Mouse (Mus musculus): ENCODE results near the gene Polr2h.

The Polr2h gene

GRCm38 (mm10) chr16:20701729-20702521 lies 15.5 kb upstream of the Polr2h start:
- DNase-seq, result no peak

GRCm38 (mm10) chr16:20702522-20702893 lies 15.0 kb upstream of the Polr2h start:
- DNase-seq, result peak; percentile 62

DNA sequence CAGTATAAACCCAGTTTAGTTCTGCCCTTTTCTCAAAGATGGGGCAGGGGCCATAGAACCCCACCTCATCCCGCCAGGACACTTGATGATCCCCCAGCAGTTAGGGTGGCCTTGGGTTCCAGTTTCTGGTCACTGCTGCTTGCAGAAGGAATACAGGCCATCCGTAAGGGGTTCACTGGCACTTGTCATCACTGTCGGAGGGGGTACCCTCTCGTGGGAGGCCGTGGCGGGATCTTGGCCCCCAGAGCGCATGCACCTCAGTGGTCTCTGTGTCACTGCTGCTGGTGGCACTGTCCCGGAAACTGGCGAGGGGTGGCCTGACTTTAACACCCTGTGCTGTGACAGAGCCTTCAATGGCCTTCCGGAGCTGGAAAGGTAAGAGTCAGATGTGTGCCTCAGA lies 14.4 kb upstream of the Polr2h start:
- DNase-seq, result no peak

DNA sequence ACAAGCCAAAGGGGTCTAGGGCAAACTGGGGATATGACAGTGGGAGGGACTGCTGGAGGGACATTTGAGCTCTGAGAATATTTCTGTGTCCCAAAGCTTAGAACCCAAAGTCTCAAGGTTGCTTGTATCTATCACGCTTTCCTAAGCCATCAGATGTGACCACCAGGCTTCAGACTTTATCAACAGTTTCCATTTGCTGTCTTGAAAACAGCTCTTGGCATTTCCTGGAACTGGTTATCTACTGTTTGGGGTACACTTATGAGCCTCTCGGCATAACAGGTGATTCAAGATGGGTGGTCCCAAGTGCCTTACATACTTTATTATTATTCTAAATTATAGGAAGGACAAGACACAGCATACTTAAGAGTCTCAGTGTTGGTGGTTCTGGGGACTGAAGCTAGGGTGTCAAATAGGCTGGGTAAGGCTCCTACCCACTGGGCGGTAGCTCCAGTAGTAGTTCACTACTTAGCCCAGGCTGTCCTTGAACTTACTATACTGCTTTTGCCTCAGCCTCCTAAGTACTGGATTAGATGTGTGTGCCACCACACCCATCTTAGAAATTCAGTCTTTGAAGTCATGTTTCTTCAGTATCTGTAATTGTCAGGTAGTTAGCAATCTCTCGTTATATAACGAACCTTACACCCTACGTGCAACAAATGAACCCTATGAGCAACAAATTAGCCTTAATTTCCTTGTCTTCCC lies 13.6 kb upstream of the Polr2h start:
- DNase-seq, result no peak

- no peak for DNase-seq
Measured at GRCm38 (mm10) chr16:20705786-20706185, 11.7 kb upstream of the Polr2h start.

DNA sequence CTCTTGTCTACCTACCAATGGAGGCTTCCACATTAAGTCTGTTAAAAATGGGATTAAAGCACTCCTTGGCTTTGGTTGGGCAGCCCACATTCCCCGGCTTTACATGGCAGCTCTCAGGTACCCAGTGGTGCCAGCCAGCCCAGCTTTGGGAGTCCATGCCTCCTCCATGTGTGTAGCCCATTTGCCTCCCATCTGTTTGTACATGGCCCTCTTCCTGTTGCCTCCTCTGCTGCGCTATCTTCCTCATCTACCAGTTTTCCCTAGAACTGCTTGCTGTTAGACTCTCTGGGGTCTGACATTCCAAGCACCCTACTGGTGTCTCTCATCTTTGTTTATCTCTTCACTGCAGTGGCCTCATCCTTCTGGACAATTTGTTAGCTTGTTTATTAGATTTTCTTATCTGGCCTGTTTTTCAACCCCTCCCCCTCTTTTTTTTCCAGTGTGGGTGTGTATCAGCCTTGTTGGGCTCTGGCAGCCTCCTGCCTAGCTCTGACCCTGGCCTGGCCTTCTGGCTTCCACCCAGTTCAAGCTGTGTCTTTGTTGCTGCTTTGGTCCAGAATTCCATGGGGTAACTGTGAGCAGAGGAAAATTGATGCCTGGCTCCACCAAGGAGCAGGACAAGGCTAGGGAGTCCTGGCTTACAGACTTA lies 10.9 kb upstream of the Polr2h start:
- DNase-seq, result no peak

DNA sequence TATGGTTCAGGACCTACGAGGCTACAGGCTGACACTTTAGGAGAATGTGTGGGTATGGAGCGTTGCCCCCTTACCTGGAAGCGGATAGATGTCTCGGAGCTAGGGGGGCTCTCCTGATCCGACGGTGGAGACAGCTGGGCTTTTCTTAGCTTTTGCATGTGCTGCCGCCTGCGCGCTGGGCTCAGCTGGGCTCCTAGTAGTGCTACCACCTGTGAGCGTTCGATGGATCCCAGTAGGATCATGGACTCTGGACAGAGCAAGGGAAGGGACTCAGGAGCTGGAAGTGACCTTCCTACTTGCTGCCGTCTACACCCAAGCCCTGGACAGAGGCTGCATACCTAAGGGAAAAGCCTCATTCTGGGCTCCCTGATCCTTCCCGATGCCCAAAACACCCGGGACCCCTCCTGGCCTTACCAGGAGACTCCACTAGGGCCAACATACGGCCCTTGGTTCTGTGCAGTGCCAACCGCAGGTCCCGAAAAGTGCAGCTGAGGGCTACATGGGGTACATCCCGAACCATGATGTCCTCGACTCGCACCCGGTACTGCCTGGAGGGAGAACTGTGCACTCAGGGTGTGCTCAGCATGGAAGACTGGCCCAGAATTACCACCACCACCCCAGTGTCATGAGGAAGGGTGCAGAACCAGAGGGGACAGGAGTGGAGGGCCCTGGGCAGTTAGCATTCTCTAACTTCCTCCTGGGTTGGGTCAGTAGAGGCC lies 9.1 kb upstream of the Polr2h start:
- DNase-seq, result no peak

GRCm38 (mm10) chr16:20708939-20709734 lies 8.3 kb upstream of the Polr2h start:
- no peak for DNase-seq

DNA sequence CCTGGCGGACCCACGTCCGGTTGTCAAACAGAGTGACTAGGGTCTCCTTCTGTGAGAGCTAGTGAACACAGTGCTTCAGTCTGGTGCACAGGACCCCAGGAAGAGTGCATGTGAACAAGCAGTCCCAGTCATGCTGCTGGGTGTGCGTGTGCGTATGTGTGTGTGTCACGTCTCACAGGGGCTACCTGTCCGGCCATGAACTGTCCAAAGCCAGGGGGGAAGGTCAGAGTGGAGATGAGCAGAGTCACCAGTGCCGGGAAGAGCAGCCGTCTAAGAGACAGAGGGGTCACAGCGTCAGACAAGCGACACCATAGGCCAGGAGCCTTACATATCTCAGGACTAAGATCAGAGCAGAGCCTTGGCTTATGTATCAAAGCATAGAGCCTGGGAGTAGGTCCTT lies 7.1 kb upstream of the Polr2h start:
- no peak for DNase-seq

GRCm38 (mm10) chr16:20710810-20711209 lies 6.7 kb upstream of the Polr2h start:
- DNase-seq, result no peak

- no peak for DNase-seq
Measured at GRCm38 (mm10) chr16:20712190-20712589, 5.3 kb upstream of the Polr2h start.

GRCm38 (mm10) chr16:20712889-20713288 lies 4.6 kb upstream of the Polr2h start:
- no peak for DNase-seq

GRCm38 (mm10) chr16:20714307-20715080 lies 3.0 kb upstream of the Polr2h start:
- no peak for DNase-seq

DNA sequence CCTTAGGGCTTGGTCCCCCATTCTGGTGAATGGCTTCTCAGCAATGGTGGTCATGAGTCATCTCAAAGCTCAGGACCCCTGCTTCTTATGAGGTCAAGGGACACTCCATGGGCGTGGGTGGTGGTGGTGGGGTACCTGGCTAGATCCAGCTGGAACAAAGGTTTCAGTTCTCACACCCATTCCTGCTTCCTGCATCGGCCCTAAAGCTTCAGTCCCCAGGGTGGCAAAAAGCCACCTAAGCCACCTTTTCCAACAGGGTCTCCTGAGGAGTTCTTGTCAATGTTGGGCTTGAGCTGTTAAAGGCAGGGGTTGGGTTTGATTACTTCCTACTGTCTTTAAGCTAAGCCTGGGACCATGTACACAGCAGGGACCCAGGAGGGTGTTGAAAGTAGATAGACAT lies 2.3 kb upstream of the Polr2h start:
- no peak for DNase-seq

- no peak for DNase-seq
Measured at GRCm38 (mm10) chr16:20715566-20715965, 1.9 kb upstream of the Polr2h start.

GRCm38 (mm10) chr16:20715976-20716840 lies 1.3 kb upstream of the Polr2h start:
- DNase-seq, result peak; percentile 88

- no peak for DNase-seq
Measured at GRCm38 (mm10) chr16:20716841-20717180, 654 bp upstream of the Polr2h start.

DNA sequence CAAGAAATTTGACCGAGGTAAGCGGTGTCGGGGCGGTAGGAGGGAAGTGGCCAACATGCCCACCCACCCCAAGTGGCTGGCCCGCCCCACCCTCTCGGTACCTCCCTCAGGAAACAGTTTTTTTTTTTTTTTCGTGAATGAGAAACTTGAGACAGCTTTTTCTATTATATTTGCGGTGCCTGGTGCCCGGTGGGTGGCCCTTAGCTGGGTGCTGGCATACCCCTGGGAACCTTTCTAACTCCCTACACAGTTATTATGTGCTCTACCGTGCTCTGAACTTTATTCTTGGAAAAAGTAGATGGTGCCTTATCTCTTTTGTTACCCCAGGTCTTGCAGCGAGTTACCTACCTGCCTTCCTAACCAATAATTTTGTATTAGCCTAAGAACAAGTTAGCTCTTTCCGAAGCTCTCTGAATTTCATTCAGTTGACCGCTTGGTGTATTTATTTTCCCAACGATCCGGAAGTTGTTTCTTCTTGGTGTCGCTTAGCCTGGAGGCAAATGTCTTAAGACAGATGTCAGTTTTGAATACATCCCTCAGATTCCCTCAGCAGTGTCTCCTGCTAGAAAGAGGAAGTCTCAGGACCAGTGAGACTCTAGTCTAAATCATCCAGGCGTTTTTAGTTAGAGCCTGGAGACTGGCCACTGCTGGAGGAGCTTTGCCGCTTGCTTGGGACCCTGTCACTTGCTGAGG lies 659 bp downstream of the Polr2h start:
- no peak for DNase-seq

- DNase-seq, result no peak
Measured at GRCm38 (mm10) chr16:20721808-20722207, 4.3 kb downstream of the Polr2h start.

DNA sequence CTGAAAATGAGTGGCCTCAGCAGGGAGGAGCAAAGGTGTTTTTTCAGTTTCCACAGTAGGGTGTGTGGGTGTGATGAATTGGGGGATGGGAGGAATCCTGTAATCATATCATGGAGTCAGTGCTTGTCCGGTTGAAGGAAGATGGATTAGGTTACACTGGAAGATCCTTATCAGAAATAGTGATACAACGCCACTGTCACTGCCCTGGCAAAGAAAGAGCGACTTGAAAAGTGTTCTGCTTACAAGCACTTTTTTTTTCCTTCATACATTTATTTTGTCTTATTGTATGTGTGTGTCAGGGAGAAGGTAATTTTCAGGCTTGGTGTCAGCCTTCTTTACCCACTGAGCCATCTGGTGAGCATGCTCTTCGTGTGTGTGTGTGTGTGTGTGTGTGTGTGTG lies 5.3 kb downstream of the Polr2h start:
- DNase-seq, result no peak
